Mouse (Mus musculus) brain, adult 2 months (tissue): ENCODE results near the gene Zfp212.

Experiments used
- DNase-seq: peaks from one replicate; pipeline ENCODE4 v3.0.0; 2011; ENCODE audit warnings: low read depth, low spot score

Gene Zfp212

GRCm38 (mm10) chr6:47920447-47921340, at the start of gene Zfp212:
Gene Zfp212 (plus strand): TSS chr6:47920476.
- peak; percentile 97 for DNase-seq

- DNase-seq, result no peak
Measured at GRCm38 (mm10) chr6:47872266-47872665, 48.0 kb upstream of the Zfp212 start.

GRCm38 (mm10) chr6:47877058-47877457, 43.2 kb upstream of the Zfp212 start, which contains the start of gene Zfp282:
Gene Zfp282 (plus strand): TSS chr6:47877204.
- no peak for DNase-seq

GRCm38 (mm10) chr6:47877461-47878132, 42.7 kb upstream of the Zfp212 start:
- peak; percentile 96 for DNase-seq

GRCm38 (mm10) chr6:47878133-47878514, 42.2 kb upstream of the Zfp212 start:
- DNase-seq, result no peak

- DNase-seq, result no peak
Measured at GRCm38 (mm10) chr6:47878593-47878992, 41.7 kb upstream of the Zfp212 start.

- no peak for DNase-seq
Measured at GRCm38 (mm10) chr6:47879049-47879716, 41.1 kb upstream of the Zfp212 start.

GRCm38 (mm10) chr6:47880166-47880565, 40.1 kb upstream of the Zfp212 start:
- no peak for DNase-seq

GRCm38 (mm10) chr6:47888812-47889383, 31.4 kb upstream of the Zfp212 start:
- DNase-seq, result no peak

GRCm38 (mm10) chr6:47899416-47899815, 20.9 kb upstream of the Zfp212 start:
- no peak for DNase-seq

GRCm38 (mm10) chr6:47903587-47903986, 16.7 kb upstream of the Zfp212 start:
- peak; percentile 84 for DNase-seq

- no peak for DNase-seq
Measured at GRCm38 (mm10) chr6:47904361-47904760, 15.9 kb upstream of the Zfp212 start.

- no peak for DNase-seq
Measured at GRCm38 (mm10) chr6:47904917-47905695, 15.2 kb upstream of the Zfp212 start.

- DNase-seq, result no peak
Measured at GRCm38 (mm10) chr6:47906326-47906725, 13.9 kb upstream of the Zfp212 start.

- DNase-seq, result no peak
Measured at GRCm38 (mm10) chr6:47909007-47909406, 11.3 kb upstream of the Zfp212 start.

- DNase-seq, result no peak
Measured at GRCm38 (mm10) chr6:47911650-47912049, 8.6 kb upstream of the Zfp212 start.

GRCm38 (mm10) chr6:47912991-47913390, 7.3 kb upstream of the Zfp212 start:
- no peak for DNase-seq

GRCm38 (mm10) chr6:47917051-47917450, 3.2 kb upstream of the Zfp212 start:
- DNase-seq, result no peak

- DNase-seq, result no peak
Measured at GRCm38 (mm10) chr6:47918768-47919274, 1.5 kb upstream of the Zfp212 start.

- DNase-seq, result no peak
Measured at GRCm38 (mm10) chr6:47919646-47920446, 430 bp upstream of the Zfp212 start.
